Mouse (Mus musculus) layer of hippocampus, postnatal 25 days (tissue): ENCODE data around the gene Tent5a. TPM values are rescaled to one million over a fixed set of nuclear protein-coding genes. Genes with fewer than 3 reads are reported as not detected.

Experiments
- DNase-seq, 2 experiments: peaks; one replicate each; pipeline ENCODE4 v3.0.0; 2022; ENCODE audit warnings: mixed read lengths in 2 of 2, low spot score in 1 of 2; ENCODE audit errors: extremely low spot score in 1 of 2
- total RNA-seq, 2 experiments: library from RNA; stranded (reverse); gene quantifications; 2 replicates each; pipeline ENCODE4 v1.2.3; 2021

Tent5a gene
- total RNA-seq = 1 to 10 TPM; 2.4 to 3.5 TPM

- peak; percentile 18 to 50 for DNase-seq
Observed at GRCm38 (mm10) chr9:85327242-85328211, at the start of gene Tent5a. Gene Tent5a (minus strand): TSS chr9:85327348.

GRCm38 (mm10) chr9:85376643-85377307 lies 49.6 kb upstream of the Tent5a start:
- no peak for DNase-seq

GRCm38 (mm10) chr9:85375152-85375551 lies 48.0 kb upstream of the Tent5a start:
- no peak for DNase-seq

GRCm38 (mm10) chr9:85372034-85372433 lies 44.9 kb upstream of the Tent5a start:
- no peak for DNase-seq

GRCm38 (mm10) chr9:85369512-85369911 lies 42.4 kb upstream of the Tent5a start:
- no peak for DNase-seq

GRCm38 (mm10) chr9:85357154-85357860 lies 30.2 kb upstream of the Tent5a start:
- DNase-seq = no peak

GRCm38 (mm10) chr9:85355559-85355958 lies 28.4 kb upstream of the Tent5a start:
- no peak for DNase-seq

- no peak for DNase-seq
Observed at GRCm38 (mm10) chr9:85347823-85348523, 20.8 kb upstream of the Tent5a start.

- DNase-seq = no peak
Observed at GRCm38 (mm10) chr9:85342892-85343785, 16.0 kb upstream of the Tent5a start.

- no peak for DNase-seq
Observed at GRCm38 (mm10) chr9:85340303-85340702, 13.2 kb upstream of the Tent5a start.

GRCm38 (mm10) chr9:85336046-85336445 lies 8.9 kb upstream of the Tent5a start:
- no peak for DNase-seq

- DNase-seq = no peak
Observed at GRCm38 (mm10) chr9:85331521-85331920, 4.4 kb upstream of the Tent5a start.

GRCm38 (mm10) chr9:85328259-85328658 lies 1.1 kb upstream of the Tent5a start:
- peak; percentile 86 to 92 for DNase-seq

- DNase-seq = peak; percentile 8 to 11
Observed at GRCm38 (mm10) chr9:85326292-85327241, 581 bp downstream of the Tent5a start.

GRCm38 (mm10) chr9:85325201-85325868 lies 1.8 kb downstream of the Tent5a start:
- no peak for DNase-seq

- no peak for DNase-seq
Observed at GRCm38 (mm10) chr9:85324158-85324875, 2.8 kb downstream of the Tent5a start.
